In the genomic region with DNA sequence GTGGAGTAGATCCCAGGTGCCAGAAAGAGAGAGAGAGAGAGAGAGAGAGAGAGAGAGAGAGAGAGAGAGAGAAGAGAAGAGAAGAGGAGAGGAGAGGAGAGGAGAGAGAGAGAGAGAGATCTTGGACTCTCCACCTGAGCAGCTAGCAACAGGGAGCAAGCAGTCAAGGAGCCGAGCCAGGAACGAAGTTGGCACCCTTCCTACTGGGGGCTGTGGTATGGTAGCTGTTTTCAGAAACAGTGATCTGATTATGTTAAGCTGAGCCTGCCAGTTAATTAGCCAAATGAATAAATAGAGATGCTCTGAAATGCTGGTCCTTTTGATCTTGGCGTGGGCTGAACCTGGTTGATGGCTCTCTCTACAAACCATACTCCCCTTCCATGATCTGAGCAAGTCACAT, we compare ENCODE assay signal across 16 mouse cellular contexts.
"Had no signal": no experiment of that assay in that cellular context is flagged by ENCODE, and none has a peak within 500 bp of the region (broad histone marks: within the 10 kb centered on the region; RNA-seq: fewer than 3 reads in every experiment).

No protein-coding gene starts in this region.

- ATAC-seq: midbrain, embryonic 15.5 days had no signal

- H3K9me3 ChIP-seq: liver, embryonic 13.5 days; midbrain, embryonic 15.5 days; neural tube, embryonic 13.5 days; stomach, embryonic 15.5 days had no signal

- H3K36me3 ChIP-seq: liver, embryonic 13.5 days; midbrain, embryonic 15.5 days; neural tube, embryonic 13.5 days; stomach, embryonic 15.5 days had no signal

- H3K27ac ChIP-seq: kidney, postnatal 0 days; layer of hippocampus, adult 2 months; liver, embryonic 13.5 days; macrophage; midbrain, embryonic 15.5 days; neural tube, embryonic 13.5 days; stomach, embryonic 15.5 days had no signal

- DNase-seq: kidney, adult 2 months; kidney, postnatal 25 days; liver, embryonic 13.5 days; lung, adult 2 months; lung, postnatal 14 days; retina, postnatal 1 day; right cerebral cortex, postnatal 25 days; spleen, adult 18-20 months; thymus, postnatal 25 days had no signal

- H3K4me1 ChIP-seq: liver, embryonic 13.5 days; stomach, embryonic 15.5 days had no signal

- H3K4me2 ChIP-seq: liver, embryonic 13.5 days; midbrain, embryonic 15.5 days; neural tube, embryonic 13.5 days; stomach, embryonic 15.5 days had no signal

- H3K4me3 ChIP-seq: layer of hippocampus, adult 2 months; liver, embryonic 13.5 days; midbrain, embryonic 15.5 days; myocyte; neural tube, embryonic 13.5 days; stomach, embryonic 15.5 days had no signal

- H3K27me3 ChIP-seq: liver, embryonic 13.5 days; midbrain, embryonic 15.5 days; neural tube, embryonic 13.5 days; stomach, embryonic 15.5 days had no signal

- H3K9ac ChIP-seq: liver, embryonic 13.5 days; midbrain, embryonic 15.5 days; neural tube, embryonic 13.5 days; stomach, embryonic 15.5 days had no signal
